Mouse (Mus musculus) stomach, embryonic 14.5 days (tissue): ENCODE measurements at regions not wholly inside any gene's neighbourhood (a gene's known extent, or its start where the extent isn't known, plus 50 kb on each side); places are given as distances from the start of the nearest gene placed in this dataset.

Source experiments
- ATAC-seq: fragments of 200-750 bp; cut with Nextera tagmentation; 2 replicates; pipeline ENCODE4 v1.8.0; 2017; ENCODE audit warnings: low read depth, moderate TSS enrichment; ENCODE audit not compliant: insufficient number of reproducible peaks, insufficient read depth, low FRiP score
- H3K27ac ChIP-seq: fragments of 300-500 bp; sonication (generic); 2 replicates; pipeline ENCODE4 v1.5.1; 2014; ENCODE audit warnings: mild to moderate bottlenecking, low read length, moderate library complexity, mixed read lengths
- H3K27me3 ChIP-seq: fragments of 300-500 bp; sonication (generic); 2 replicates; pipeline ENCODE4 v1.6.1; 2014; ENCODE audit warnings: low read length, control low read depth, mixed read lengths; ENCODE audit not compliant: control insufficient read depth, insufficient read depth
- H3K36me3 ChIP-seq: fragments of 300-500 bp; sonication (generic); 2 replicates; pipeline ENCODE4 v1.6.1; 2014; ENCODE audit warnings: mild to moderate bottlenecking, control low read depth, low read length, moderate library complexity, mixed read lengths; ENCODE audit not compliant: control insufficient read depth, insufficient read depth
- H3K4me1 ChIP-seq: fragments of 300-500 bp; sonication (generic); 2 replicates; pipeline ENCODE4 v1.6.1; 2014; ENCODE audit warnings: low read length, control low read depth, mixed read lengths; ENCODE audit not compliant: control insufficient read depth, insufficient read depth
- H3K4me2 ChIP-seq: fragments of 300-500 bp; sonication (generic); replicated peaks from 2 replicates; pipeline ENCODE4 v1.6.1; 2014; ENCODE audit warnings: low read depth, low read length, control low read depth
- H3K4me3 ChIP-seq: fragments of 300-500 bp; sonication (generic); 2 replicates; pipeline ENCODE4 v1.5.1; 2014; ENCODE audit warnings: low read depth, low read length, control low read depth
- H3K9ac ChIP-seq: fragments of 300-500 bp; sonication (generic); replicated peaks from 2 replicates; pipeline ENCODE4 v1.6.1; 2014; ENCODE audit warnings: low read depth, mild to moderate bottlenecking, control low read depth, low read length, moderate library complexity, mixed read lengths
- H3K9me3 ChIP-seq: fragments of 300-500 bp; sonication (generic); 2 replicates; pipeline ENCODE4 v1.6.1; 2016; ENCODE audit warnings: low read depth, low read length, control low read depth; ENCODE audit not compliant: control insufficient read depth
- WGBS: fragments of 180-500 bp; shearing (Covaris S2); extraction: QIAGEN DNeasy Blood & Tissue Kit; methylation state at CpG from one replicate; pipeline ENCODE4 v1.1.7; 2014; 5-methylcytosine and 5-hydroxymethylcytosine counted together

GRCm38 (mm10) chr8:66756639-66757038, 59.6 kb downstream of the Npy1r start:
- Histone ChIP-seq H3K4me2 (no peak overlapping the region), H3K4me3 (no peak overlapping the region), H3K27me3 (no peaks in the 10 kb centered on the region), H3K9me3 (no peaks in the 10 kb centered on the region), H3K9ac (no peak overlapping the region), H3K36me3 (no peaks in the 10 kb centered on the region), H3K4me1 (no peaks in the 10 kb centered on the region), H3K27ac (no peak overlapping the region)
- ATAC-seq, result no peak
- 71% methylated on average over 2 of the region's 2 CpGs for WGBS

- Histone ChIP-seq H3K36me3 (no peaks in the 10 kb centered on the region), H3K4me1 (no peaks in the 10 kb centered on the region), H3K27ac (no peak overlapping the region), H3K9ac (no peak overlapping the region), H3K4me3 (no peak overlapping the region), H3K4me2 (no peak overlapping the region), H3K27me3 (no peaks in the 10 kb centered on the region), H3K9me3 (no peaks in the 10 kb centered on the region)
- 90% methylated on average over 2 of the region's 2 CpGs for WGBS
- no peak for ATAC-seq
Observed at GRCm38 (mm10) chr8:66757830-66758229, 60.8 kb downstream of the Npy1r start.

- 100% methylated on average over 2 of the region's 2 CpGs for WGBS
Observed at GRCm38 (mm10) chr8:66758519-66758918, 61.5 kb downstream of the Npy1r start.

GRCm38 (mm10) chr8:66759716-66760115, 62.7 kb downstream of the Npy1r start:
- Histone ChIP-seq H3K4me2 (no peak overlapping the region), H3K27me3 (no peaks in the 10 kb centered on the region)
- ATAC-seq, result no peak

More at GRCm38 (mm10) chr8:66758519-66758918, 61.5 kb downstream of the Npy1r start:
- no peak for ATAC-seq
- Histone ChIP-seq H3K4me1 (no peaks in the 10 kb centered on the region), H3K27me3 (no peaks in the 10 kb centered on the region), H3K27ac (no peak overlapping the region), H3K9me3 (no peaks in the 10 kb centered on the region), H3K4me2 (no peak overlapping the region), H3K9ac (no peak overlapping the region), H3K36me3 (no peaks in the 10 kb centered on the region), H3K4me3 (no peak overlapping the region)

GRCm38 (mm10) chr8:66760958-66761583, 64.1 kb downstream of the Npy1r start:
- ATAC-seq, result no peak
- H3K36me3 ChIP-seq, result no peaks in the 10 kb centered on the region
- H3K4me2 ChIP-seq, result no peak overlapping the region
- no peak overlapping the region for H3K4me3 ChIP-seq
- 65% methylated on average over 3 of the region's 3 CpGs for WGBS
- H3K9me3 ChIP-seq, result no peaks in the 10 kb centered on the region
- H3K27ac ChIP-seq, result no peak overlapping the region
- no peaks in the 10 kb centered on the region for H3K27me3 ChIP-seq
- H3K4me1 ChIP-seq, result no peaks in the 10 kb centered on the region
- H3K9ac ChIP-seq, result no peak overlapping the region

More at GRCm38 (mm10) chr8:66759716-66760115, 62.7 kb downstream of the Npy1r start:
- H3K4me3 ChIP-seq, result no peak overlapping the region
- no peak overlapping the region for H3K9ac ChIP-seq
- no peaks in the 10 kb centered on the region for H3K36me3 ChIP-seq
- no peaks in the 10 kb centered on the region for H3K4me1 ChIP-seq
- H3K27ac ChIP-seq, result no peak overlapping the region
- H3K9me3 ChIP-seq, result no peaks in the 10 kb centered on the region

- no peak for ATAC-seq
- no peak overlapping the region for H3K4me3 ChIP-seq
- no peak overlapping the region for H3K27ac ChIP-seq
- H3K9me3 ChIP-seq, result no peaks in the 10 kb centered on the region
- H3K9ac ChIP-seq, result no peak overlapping the region
- H3K4me1 ChIP-seq, result no peaks in the 10 kb centered on the region
- no peak overlapping the region for H3K4me2 ChIP-seq
- 53% methylated on average over 3 of the region's 3 CpGs for WGBS
- H3K36me3 ChIP-seq, result no peaks in the 10 kb centered on the region
- H3K27me3 ChIP-seq, result no peaks in the 10 kb centered on the region
Observed at GRCm38 (mm10) chr8:66764992-66765528, 68.1 kb downstream of the Npy1r start.

GRCm38 (mm10) chr8:66768379-66768969, 71.5 kb downstream of the Npy1r start:
- Histone ChIP-seq H3K4me3 (no peak overlapping the region), H3K9me3 (no peaks in the 10 kb centered on the region), H3K27me3 (no peaks in the 10 kb centered on the region), H3K9ac (no peak overlapping the region), H3K4me2 (no peak overlapping the region), H3K4me1 (no peaks in the 10 kb centered on the region), H3K36me3 (no peaks in the 10 kb centered on the region), H3K27ac (no peak overlapping the region)
- ATAC-seq, result 0 out of 2 replicates have a peak, but pooled peaks have one; percentile 18

GRCm38 (mm10) chr8:66771111-66771510, 74.1 kb downstream of the Npy1r start:
- no peaks in the 10 kb centered on the region for H3K36me3 ChIP-seq
- ATAC-seq, result no peak

More at GRCm38 (mm10) chr8:66771111-66771510, 74.1 kb downstream of the Npy1r start:
- no peaks in the 10 kb centered on the region for H3K27me3 ChIP-seq
- H3K4me1 ChIP-seq, result no peaks in the 10 kb centered on the region
- H3K27ac ChIP-seq, result no peak overlapping the region
- no peaks in the 10 kb centered on the region for H3K9me3 ChIP-seq
- WGBS, result 73% methylated on average over 4 of the region's 4 CpGs
- no peak overlapping the region for H3K9ac ChIP-seq
- H3K4me2 ChIP-seq, result no peak overlapping the region
- H3K4me3 ChIP-seq, result no peak overlapping the region
